Mouse (Mus musculus): ENCODE measurements around the gene Tcf7l2. TPM values are rescaled to one million over a fixed set of nuclear protein-coding genes. Genes with fewer than 3 reads are reported as not detected.

Gene Tcf7l2
- total RNA-seq, 2 experiments from 2014 or later, result 22.7 to 28.3 TPM

DNA sequence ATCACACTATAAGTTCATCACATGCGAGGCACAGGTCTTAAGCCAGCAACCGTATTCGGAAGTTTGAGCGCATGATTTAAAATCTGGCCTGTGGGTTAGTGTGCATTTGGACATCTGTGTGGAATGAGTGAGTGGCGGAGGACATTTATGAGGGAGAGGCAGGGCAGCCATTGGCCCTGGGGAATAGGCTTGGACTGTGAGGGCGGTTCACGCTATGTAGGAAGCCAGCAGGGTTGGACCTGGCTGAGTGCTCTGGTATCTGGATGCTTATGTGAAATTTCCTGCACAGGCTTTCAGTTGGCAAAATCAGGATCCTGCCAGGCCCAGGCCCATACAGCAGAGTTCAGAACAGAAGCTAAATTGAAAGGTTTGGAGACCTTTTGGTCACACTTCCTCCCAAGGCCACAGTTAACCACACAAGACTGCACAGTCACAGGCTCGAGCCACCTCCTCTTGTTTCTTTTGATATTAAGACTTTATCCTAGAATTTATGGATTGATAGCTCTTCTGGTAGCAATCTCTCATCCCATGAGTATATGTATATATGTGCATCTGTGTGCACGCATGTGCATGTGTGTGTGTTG is 89.4 kb downstream of the Tcf7l2 start:
- DNase-seq, result no peak

GRCm38 (mm10) chr19:55832122-55832521 is 90.5 kb downstream of the Tcf7l2 start:
- DNase-seq, result no peak

DNA sequence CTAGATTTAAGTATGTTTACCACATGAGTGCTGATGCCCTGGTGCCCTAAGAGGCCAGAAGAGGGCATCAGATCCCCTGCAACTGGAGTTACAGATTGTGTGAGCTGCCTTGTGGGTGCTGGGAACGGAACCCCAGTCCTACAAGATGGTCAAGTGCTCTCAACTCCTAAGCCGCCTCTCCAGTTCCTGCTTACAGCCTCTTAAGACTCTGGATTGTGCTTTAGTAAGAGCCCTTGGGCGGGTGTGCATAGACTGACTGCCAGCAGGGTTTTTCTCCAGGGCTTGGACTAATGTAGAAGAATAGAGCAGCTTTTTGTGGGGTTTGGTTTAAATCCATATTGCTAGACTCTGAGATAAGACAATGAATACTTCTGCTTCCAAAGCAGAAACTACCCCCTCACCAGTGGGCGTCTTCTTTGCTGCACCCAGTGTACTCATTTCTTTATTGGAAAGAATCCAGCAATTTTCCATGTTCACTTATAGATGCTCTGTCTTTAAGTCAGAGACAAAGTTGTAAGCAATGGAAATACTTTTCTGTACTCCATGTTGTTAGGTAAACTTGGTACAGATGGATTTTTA is 92.3 kb downstream of the Tcf7l2 start:
- no peak for DNase-seq

DNA sequence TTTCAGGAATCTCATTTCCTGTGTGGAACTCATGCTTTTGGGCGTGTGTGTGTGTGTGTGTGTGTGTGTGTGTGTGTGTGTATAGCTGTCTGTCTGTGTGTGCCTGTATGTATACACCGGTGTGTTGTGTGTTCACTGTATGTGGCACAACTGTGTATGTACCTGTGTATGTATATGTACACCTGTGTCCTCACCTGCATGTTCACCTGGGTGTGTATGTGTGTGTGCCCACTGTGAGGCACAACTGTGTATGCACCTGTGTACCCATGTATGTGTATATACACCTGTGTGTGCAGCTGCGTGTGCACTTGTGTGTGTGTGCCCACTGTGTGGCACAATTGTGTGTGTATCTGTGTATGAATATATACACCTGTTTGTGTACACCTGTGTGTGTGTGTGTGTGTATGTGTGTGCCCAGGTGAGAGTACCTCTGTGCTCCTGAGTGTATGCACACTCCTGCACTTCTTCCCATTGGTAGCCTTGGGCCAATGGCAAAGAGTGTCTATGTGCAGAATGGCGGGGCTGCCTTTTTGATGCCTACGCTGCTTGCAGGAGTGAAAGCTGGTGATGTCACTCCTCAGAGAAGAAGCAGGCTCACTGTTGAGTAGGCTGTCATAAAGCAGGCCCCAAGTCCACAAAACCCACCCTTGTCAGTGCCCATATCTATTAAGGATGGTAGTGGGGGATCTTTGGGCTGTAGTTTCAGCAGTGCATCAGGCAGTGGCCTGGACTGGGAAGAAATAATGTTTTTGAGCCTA is 95.5 kb downstream of the Tcf7l2 start:
- no peak for DNase-seq

DNA sequence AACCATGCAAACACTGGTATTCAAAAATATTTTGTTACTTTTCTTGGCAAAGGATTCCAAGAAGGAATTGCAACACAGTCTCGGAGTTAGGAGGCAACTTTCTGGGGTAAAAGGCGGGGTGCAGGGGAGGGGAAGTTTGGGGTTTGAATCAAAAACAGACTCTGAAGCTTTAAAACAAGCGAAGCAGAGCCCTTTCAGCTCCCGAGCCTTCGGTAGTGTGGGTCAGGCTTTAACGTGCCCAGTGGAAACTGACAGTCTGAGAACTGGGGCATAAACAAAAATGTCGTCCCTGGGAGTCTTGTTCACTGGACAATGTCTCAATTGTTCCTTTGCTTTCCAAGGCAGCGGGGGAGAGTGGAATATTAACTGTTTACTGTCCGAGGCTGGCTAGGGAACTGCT is 96.3 kb downstream of the Tcf7l2 start:
- peak in 1 of 2 experiments; percentile 32 for DNase-seq

- DNase-seq, result no peak
Observed at GRCm38 (mm10) chr19:55838389-55839035, 96.9 kb downstream of the Tcf7l2 start.

DNA sequence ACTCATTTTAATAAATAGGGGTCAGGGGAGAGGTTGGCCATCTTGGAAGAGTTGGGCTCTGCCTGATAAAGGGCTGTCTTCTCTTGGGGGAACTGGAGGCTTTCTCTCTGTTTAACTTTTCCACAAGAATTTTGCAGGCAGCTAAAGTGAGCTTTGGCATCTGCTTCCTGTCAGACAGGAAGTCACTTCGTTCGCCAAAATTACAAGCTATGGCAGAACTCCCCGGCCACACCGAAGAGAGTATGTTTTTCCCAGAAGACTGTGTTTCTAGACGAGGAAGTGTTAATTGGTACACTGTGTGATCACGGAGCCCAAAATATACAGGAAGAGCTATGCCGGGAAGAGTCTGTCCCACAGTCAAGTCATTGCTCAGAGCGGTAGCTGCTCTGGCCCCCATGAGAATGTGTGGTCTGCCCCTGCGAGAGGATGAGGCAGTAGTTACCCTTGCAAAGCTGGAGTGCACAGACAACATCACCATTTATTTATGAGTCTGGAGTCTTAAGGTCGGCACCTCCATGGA is 97.5 kb downstream of the Tcf7l2 start:
- DNase-seq, result no peak

DNA sequence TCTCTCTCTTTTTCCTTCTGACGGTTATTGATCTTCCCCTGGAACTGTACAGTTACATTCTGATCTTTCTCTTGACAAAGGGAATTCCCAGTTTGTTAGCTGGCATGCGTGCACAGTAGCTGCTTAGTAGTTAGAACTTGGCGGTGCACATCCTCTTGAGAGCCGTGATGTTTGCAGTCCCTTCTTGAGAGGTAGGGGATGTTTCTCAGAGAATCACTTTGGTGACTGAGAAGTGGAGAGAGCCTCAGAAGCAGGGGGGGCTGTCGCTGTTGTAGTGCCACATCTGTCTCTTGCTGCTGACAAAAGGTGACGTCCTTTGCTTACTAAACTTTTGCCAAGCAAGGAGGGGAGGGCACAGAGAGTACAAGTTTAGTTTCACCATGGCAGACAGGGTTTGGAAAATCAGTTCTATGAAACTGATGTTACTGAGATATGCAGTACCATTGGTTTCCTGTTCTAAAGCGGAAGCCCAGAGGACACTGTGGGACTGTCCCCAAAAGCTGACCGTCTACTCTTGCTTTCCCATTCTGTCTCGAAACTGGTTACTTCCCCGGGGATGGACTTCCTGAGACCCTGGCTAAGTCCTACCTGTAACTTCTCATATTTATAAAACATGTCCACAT is 99.0 kb downstream of the Tcf7l2 start:
- DNase-seq, result no peak

DNA sequence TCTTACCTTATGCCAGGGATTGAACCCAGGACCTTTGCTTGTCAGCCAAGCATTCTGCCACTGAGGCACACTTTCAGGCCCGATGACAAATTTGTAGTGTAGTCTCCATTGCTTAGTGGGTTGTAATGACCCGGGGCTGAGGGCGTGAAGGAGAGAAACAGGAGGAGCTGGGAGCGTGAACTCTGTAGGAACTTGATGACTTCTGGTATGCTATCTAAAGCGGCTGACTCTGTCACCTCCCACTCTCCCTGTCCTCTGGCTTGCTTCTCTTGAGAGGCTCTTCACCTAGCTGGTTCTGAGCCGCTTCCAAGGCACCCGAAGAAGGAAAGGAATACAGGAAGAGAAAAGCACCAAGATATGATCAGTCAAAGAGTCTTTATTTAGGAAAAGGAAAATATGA is 100.4 kb downstream of the Tcf7l2 start:
- DNase-seq, result no peak

DNA sequence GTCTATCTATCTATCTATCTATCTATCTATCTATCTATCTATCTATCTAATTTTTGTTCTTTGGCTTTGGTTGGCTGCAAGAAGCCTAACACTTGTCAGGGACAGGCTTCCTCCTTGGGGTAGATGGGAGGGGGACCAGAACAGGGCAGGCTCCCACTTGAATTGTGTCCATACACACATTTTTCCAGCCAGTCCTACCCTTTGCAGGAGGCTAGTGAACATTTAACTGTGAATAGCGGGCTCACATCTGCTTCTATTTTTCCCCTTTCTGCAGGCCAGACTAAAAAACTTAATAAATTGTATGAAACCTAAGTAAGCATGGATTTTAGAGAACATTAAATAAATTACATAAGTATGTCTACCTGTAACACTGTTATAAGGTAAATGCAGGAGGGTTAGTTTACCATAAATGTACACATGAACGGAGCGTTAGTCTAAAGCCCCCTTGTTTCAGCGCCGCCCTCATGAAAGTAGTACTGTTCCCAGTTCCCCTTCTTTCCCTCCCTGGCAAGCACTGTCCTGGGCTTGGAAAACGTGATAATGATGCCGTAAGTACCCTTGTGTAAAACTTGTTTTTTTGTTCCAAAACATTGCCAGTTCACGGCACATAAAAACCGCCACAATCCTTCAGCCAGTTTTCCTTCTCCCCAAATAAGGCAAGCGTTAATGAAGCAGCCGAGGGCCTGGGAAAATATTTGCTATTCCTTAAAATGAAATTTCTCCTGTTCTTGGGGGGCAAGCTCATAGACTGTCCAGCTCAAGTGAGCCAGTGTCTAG is 101.7 kb downstream of the Tcf7l2 start:
- no peak for DNase-seq

- DNase-seq, result no peak
Observed at GRCm38 (mm10) chr19:55845702-55846101, 104.1 kb downstream of the Tcf7l2 start.

DNA sequence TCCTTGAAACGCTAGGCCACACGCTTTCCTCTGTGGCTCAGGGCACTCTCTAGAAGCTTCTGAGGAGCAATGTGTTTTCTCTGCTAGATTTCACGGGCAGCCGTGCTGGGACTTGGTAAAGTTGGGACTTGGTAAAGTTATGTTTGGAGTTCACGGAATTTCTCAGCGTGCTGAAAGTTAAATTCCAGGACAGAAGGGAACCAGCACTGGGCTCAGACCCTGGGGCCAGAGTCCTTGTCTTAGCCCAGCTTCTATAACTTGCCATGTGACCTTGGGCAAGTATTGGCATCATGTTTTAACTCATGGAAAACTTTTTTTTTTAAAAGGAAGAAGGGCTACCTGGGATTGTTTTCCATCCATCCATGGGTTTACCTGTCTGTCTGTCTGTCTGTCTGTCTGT is 104.6 kb downstream of the Tcf7l2 start:
- DNase-seq, result no peak

- DNase-seq, result no peak
Observed at GRCm38 (mm10) chr19:55847043-55847442, 105.4 kb downstream of the Tcf7l2 start.

DNA sequence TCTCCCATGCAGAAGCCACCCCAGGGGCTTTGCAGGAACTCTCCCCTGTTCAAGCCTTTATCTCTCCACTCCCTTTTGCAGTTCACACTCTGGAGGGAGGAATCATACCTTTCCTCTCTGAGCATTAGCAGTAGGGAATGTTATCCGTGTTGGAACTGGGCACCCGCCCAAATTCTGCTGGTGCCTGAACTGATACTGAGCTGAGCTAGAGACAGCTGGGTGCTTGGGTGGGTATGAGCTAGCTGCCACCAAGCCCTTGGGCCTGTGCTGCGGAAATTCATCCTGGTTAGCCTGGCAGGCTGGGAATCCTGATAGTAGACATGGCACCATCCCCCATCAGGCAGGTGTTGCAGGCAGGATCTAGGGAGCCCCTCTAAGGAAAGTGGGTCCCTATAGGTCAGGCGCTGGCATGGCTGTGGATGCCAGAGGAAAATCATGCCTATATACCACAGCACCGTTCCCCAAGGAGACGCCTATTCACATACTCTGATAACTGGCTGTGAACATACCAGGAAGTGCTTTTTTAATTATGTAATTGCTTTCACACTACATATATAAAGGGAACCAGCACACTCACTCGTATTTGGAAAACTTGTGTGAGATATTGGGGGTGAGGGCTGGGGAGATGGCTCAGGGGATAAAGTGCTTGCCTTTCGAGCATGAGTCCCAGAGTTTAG is 108.9 kb downstream of the Tcf7l2 start:
- peak in 1 of 2 experiments; percentile 40 for DNase-seq

GRCm38 (mm10) chr19:55851498-55852324 is 110.1 kb downstream of the Tcf7l2 start:
- peak; percentile 85 to 89 for DNase-seq

DNA sequence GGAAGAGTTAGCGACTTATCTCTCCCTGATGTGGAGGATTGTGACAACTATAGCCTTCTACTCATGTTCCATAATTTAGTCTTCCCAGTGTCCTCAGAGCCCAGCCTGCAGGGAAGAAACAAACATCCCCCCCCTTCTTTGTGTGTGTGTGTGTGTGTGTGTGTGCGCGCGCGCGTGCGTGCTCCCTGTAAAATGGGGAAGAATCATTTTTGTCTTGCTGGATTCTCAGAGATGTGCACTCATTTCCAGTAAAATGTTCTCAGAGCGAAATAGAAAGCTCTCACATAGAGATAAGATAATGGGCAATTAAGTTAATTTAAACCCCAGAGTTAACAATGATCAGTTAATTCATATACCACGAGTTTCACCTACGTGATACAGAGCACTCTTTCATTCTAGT is 112.8 kb downstream of the Tcf7l2 start:
- DNase-seq, result no peak

DNA sequence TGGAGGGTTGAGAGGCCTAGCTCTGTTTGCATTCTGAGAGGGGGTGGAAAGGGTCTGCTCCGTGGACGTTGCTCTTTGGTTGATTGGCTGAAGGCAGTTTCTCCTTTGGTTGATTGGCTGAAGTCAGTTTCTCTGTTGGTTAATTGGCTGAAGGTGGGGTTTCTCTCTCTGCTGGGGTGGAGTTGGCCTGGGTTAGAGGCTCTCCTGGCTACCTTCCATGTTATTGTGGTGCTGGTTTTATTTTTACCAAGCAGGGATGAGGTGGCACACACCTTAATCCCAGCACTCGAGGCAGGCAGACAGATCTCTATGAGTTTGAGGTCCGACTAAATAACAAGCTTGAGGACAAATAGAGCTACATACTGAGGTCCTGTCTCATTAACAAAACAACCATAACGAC is 114.0 kb downstream of the Tcf7l2 start:
- no peak for DNase-seq

GRCm38 (mm10) chr19:55857328-55857727 is 115.7 kb downstream of the Tcf7l2 start:
- DNase-seq, result no peak

DNA sequence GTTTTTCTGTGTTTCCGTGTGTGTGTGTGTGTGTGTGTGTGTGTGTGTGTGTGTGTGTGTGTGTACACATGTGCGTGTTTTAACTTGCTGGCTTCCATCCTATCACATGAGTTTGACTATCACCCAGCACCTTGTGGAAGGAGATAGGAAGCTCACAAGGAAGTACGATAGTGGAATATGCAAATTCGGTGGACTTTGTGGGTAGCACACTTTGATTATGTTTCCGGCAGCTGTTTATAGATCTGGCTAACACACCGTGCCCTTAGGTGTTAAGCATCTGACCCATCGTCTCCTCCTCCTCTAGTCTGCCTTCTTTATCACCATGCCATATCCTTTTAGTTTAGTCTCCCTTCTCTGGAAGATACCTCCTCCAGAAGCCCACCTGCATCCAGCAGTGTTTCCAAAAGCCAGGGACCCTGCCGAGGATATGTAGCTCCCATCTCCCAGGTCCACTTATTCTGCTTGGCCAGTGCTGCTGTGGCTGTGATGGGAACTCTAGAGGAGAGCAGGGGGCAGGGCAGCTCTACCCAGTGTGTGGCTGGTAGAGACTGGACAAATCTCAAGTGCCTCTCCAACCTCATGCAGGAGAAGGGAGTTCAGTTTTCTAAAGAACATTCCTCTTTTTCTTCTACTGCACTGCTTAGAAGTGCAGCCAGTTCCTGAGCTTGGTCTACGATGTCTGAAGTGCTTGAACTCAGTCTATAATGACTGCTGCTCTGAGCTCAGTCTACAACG is 118.6 kb downstream of the Tcf7l2 start:
- DNase-seq, result no peak

All from adrenal gland, postnatal 36 days (tissue).